Mouse (Mus musculus) left cerebral cortex, adult 11 months (tissue): ENCODE results near the gene Phkg2.
A peak's percentile ranks its signal among the peaks of the same experiment; 100 is the strongest.
"Not testable (repeated sequence)": the region's sequence is repeated elsewhere in the genome, so short reads cannot be mapped to it uniquely, and the experiment has no call there.

Experiments used
- DNase-seq: peaks from one replicate; pipeline ENCODE4 v3.0.0; 2022; ENCODE audit warnings: low spot score

Gene Phkg2

GRCm38 (mm10) chr7:127604256-127604655, 31.1 kb downstream of the Phkg2 start:
- DNase-seq: no peak

DNA sequence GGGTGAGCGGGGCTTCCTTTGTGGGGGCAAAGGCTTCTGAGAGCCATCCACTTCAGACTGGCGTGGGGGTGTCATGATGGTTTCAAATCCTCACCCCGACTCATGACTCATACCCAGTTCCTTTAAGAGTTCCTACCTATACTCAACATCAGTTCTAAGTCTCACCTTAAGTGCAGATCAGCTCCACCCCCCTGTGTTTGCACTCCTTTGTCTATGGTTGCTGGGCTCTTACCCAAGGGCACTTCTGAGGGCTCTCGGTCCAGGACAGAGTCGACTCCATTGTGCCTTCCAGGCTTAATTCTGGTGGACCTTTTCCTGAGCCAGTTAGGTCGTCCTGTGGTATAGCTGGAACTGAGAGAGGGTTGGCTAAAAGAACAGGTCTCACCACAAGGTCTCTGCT, 34.0 kb downstream of the Phkg2 start:
- no peak for DNase-seq

DNA sequence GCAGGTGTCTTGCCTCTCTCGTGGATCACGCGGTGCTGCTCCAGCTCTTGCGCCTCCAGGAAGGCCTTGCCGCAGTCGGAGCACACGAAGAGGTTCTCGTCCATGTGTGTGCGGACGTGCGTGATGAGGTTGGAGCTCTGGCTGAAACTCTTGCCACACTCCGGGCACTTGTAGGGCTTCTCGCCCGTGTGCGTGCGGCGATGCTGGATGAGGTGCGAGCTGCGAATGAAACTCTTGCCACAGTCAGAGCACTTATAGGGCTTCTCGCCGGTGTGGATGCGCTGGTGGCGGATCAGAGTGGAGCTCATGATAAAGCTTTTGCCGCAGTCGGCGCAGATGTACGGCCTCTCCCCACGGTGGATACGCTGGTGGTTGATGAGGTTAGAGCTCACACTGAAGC, 37.9 kb downstream of the Phkg2 start:
- DNase-seq: no peak

- no peak for DNase-seq
These were observed 38.4 kb downstream of the Phkg2 start for GRCm38 (mm10) chr7:127611561-127611960.

GRCm38 (mm10) chr7:127613501-127613900, 40.4 kb downstream of the Phkg2 start:
- DNase-seq: no peak

DNA sequence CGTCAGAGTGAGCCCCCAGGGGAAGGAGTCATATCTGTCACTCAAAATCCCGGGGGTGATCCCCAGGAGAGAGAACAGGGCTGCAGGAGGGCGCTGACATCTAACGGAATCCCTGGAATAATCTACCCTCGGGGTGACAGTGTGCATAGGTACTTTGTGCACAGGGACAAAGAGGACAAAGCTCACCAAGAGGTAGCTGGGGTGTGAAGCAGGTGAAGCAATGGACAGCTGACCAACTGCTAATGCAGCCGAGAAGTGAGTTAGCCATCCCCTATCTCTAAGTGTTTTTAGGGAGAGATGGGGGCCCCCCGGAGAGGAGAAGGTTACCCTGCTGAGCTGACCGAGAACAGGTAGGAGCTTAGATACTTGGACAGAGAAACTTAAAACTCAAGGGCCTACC, 41.0 kb downstream of the Phkg2 start:
- DNase-seq: no peak

GRCm38 (mm10) chr7:127614511-127614890, 41.4 kb downstream of the Phkg2 start:
- DNase-seq: no peak

DNA sequence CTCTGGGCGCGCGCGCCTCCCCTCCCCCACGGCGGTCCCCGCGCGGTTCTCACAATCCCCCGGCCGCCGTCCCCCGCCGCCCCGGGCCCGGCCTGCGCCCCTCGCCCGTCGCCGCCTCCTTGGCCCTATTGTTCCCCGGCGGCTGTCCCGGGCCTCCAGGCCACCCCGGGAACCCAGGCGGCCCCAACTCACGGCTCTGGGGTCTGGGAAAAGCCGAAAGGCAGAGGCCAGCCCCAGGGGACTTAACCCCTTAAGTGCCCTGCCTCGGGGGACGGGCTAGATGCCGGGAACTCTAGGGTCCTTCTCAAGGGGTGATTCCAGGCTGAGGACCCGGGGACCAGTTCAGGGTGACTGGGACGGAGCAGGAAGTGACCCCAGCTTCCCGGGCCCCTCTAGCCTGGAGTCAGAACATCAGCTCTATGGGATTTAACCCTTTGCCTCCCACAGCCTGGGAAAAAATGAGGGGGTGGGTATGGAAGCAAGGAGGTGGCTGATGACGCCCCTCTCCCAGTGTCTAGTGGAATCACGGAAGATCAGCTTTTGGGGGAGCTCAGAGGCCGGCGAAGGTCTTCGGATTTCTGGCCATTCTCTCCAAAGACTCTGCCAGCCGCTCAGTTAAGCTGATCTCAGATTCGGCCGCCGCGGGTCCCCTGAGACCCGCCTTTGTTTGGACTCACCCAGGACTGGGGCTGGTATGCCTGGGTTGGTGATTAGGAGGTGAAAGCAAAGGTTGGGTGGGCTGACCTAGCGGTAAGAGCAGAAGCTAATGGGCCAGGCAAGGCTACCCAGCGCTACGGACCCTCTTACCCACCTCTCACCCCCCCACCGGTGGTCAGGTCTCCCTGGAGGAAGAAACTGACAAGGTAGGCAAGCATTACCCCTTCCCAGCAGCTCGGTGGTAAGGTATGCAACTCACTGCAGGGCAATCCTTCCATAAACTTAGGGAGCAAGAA, 42.0 kb downstream of the Phkg2 start, which contains the start of gene Zfp629:
Zfp629 (minus strand) TSS at position 907 of the 953 bp plus-strand sequence.
- DNase-seq: peak; percentile 58

- DNase-seq: no peak
These were observed 43.2 kb downstream of the Phkg2 start for GRCm38 (mm10) chr7:127616336-127616735.

DNA sequence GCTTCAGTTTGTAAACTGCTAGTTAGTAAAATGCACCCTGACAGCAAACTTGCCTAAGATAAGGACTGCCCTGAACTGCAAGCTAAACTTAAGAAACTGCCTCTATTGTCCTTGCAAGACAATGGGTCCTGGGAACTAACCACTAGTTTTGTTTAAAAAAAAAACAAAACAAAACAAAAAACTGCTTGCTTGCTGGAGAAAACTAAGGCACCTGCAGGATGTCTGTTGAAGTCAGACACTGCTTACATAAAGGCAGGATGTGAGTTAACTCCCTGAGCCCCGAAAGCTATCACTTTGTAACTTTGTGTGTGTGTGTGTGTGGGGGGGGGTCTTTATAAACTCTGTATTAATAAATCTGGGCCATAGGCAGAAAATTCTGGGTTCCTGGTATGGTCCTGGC, 43.7 kb downstream of the Phkg2 start:
- DNase-seq: no peak

GRCm38 (mm10) chr7:127617962-127618361, 44.8 kb downstream of the Phkg2 start:
- DNase-seq: no peak

- not testable (repeated sequence) for DNase-seq
These were observed 45.3 kb downstream of the Phkg2 start for GRCm38 (mm10) chr7:127618402-127618801.

DNA sequence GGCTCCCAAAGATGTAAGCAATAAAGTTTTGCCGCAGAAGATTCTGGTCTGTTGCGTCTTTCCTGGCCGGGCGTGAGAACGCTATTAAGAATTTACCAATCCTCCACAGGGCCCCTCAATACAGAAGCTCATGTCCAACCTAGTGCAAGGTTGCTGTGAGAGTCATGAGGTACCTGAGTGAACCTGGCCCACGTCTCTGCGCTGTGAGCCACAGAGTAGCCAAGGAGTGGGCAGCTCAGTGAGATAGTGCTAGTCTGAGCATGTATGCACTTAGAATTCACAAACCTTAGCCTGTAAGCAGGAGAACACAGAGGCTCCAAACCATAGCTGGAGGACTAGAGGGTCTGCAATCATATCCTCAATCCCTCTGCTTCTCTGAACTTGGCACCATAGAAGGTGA, 52.9 kb downstream of the Phkg2 start:
- no peak for DNase-seq

- DNase-seq: no peak
These were observed 53.3 kb downstream of the Phkg2 start for GRCm38 (mm10) chr7:127626471-127626870.

DNA sequence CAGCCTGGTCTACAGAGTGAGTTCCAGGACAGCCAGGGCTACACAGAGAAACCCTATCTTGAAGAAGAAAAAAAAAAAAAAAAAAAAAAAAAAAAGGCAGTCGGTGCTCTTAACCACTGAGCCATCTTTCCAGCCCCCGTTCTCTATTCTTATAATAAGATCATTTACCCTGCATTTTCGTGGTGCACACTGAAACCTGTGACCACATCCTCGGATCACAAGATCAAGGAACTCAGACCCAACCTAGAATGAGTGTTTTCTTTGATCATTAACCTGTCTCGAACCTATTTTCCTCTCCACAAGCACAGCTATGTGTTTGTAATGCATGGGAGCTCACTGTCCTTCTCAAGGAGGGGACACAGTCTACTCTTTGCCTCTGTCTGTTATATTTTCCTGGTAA, 55.5 kb downstream of the Phkg2 start:
- no peak for DNase-seq

DNA sequence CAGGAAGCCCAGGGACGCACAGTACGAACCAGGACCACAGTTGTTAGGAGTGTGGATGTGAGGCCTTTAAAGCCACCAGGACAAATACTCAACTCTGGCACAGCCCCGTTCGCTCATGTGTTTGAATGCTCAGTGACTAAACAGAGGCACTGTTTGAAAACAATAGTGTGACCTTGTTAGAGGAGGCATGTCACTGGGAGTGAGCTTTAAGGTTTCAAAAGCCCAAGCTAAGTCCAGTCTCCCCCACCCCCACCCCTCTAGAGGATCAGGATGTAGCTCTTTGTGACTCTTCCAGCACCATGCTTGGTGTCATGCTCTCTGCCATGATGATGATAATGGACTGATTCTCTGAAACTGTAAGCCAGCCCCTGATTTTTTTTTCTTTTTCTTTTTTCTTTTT, 58.3 kb downstream of the Phkg2 start:
- DNase-seq: no peak
